Mouse (Mus musculus) heart, embryonic 15.5 days (tissue): Measurements from ENCODE around the gene Vmn1r188. TPM values are rescaled to one million over a fixed set of nuclear protein-coding genes. Genes with fewer than 3 reads are reported as not detected.
"Not testable (repeated sequence)": the region's sequence is repeated elsewhere in the genome, so short reads cannot be mapped to it uniquely, and the experiment has no call there.

Source experiments
- ATAC-seq: fragments of 200-750 bp; cut with Nextera tagmentation; replicated peaks from 2 replicates; pipeline ENCODE4 v1.8.0; 2017; ENCODE audit warnings: low read depth, moderate TSS enrichment; ENCODE audit not compliant: insufficient number of reproducible peaks, insufficient read depth, low FRiP score
- H3K27ac ChIP-seq: fragments of 300-500 bp; sonication (generic); 2 replicates; pipeline ENCODE4 v1.5.1; 2015; ENCODE audit warnings: mild to moderate bottlenecking, inconsistent platforms
- H3K27me3 ChIP-seq: fragments of 300-500 bp; sonication (generic); 2 replicates; pipeline ENCODE4 v1.6.1; 2015; ENCODE audit warnings: inconsistent platforms
- H3K36me3 ChIP-seq: fragments of 300-500 bp; sonication (generic); 2 replicates; pipeline ENCODE4 v1.6.1; 2015; ENCODE audit warnings: mild to moderate bottlenecking, inconsistent platforms
- H3K4me1 ChIP-seq: fragments of 300-500 bp; sonication (generic); replicated peaks from 2 replicates; pipeline ENCODE4 v1.6.1; 2015; ENCODE audit warnings: inconsistent platforms
- H3K4me2 ChIP-seq: fragments of 300-500 bp; sonication (generic); 2 replicates; pipeline ENCODE4 v1.6.1; 2015; ENCODE audit warnings: inconsistent platforms, mild to moderate bottlenecking, moderate library complexity
- H3K4me3 ChIP-seq: fragments of 300-500 bp; sonication (generic); 2 replicates; pipeline ENCODE4 v1.5.1; 2015; ENCODE audit warnings: mild to moderate bottlenecking, inconsistent platforms
- H3K9ac ChIP-seq: fragments of 300-500 bp; sonication (generic); 2 replicates; pipeline ENCODE4 v1.6.1; 2015; ENCODE audit warnings: mild to moderate bottlenecking, inconsistent platforms
- H3K9me3 ChIP-seq: fragments of 300-500 bp; sonication (generic); replicated peaks from 2 replicates; pipeline ENCODE4 v1.6.1; 2016; ENCODE audit warnings: inconsistent platforms
- WGBS: fragments of 180-500 bp; shearing (Covaris S2); methylation state at CpG from one replicate; pipeline ENCODE4 v1.1.7; 2015; ENCODE audit warnings: mixed read lengths; 5-methylcytosine and 5-hydroxymethylcytosine counted together
- microRNA-seq: library from miRNA; unstranded; fragments of <30 nt; microRNA quantifications from one replicate; pipeline ENCODE4, GENCODE M21; 2016
- polyA plus RNA-seq: library from polyadenylated mRNA; unstranded; fragments of >200 nt; fragmentation: Nextera tagmentation; extraction: Ambion mirVana; gene quantifications from 2 replicates; pipeline ENCODE4 v1.2.1, GENCODE M21; 2015

Vmn1r188 gene
- polyA plus RNA-seq, 1 experiment from 2014 or later, result not detected

GRCm38 (mm10) chr13:22053754-22054153 lies 30.5 kb upstream of the Vmn1r188 start:
- H3K4me3 ChIP-seq, result no peak overlapping the region
- no peaks in the 10 kb centered on the region for H3K36me3 ChIP-seq
- no peak overlapping the region for H3K9ac ChIP-seq
- H3K4me2 ChIP-seq, result no peak overlapping the region
- ATAC-seq, result no peak
- peaks cover 6% of the 10 kb centered on the region for H3K4me1 ChIP-seq
- H3K27me3 ChIP-seq, result no peaks in the 10 kb centered on the region
- no peak overlapping the region for H3K27ac ChIP-seq
- 91% methylated on average over 1 of the region's 1 CpGs for WGBS
- H3K9me3 ChIP-seq, result no peaks in the 10 kb centered on the region

DNA sequence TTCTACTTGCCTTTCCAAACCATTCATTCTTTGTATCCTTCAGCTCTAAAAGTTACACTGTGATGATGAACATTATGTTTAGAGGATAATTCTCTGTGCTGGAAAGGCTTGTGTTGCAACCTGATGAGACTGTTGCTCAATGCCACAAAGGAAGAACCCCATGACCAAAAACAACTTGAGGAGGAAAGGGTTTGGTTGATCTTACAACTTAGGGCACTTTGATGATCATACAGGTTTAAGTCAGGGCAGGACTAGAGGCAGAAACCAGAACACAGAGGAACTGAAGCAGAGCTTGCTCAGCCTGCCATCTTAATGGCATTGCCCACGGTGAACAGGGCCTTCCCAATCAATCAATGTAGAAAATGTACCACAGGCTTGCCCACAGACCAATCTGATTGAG lies 22.8 kb upstream of the Vmn1r188 start:
- H3K4me1 ChIP-seq, result no peaks in the 10 kb centered on the region
- no peak overlapping the region for H3K4me3 ChIP-seq
- no peak for ATAC-seq
- H3K9ac ChIP-seq, result no peak overlapping the region
- WGBS, result 54% methylated on average over 1 of the region's 1 CpGs
- H3K36me3 ChIP-seq, result no peaks in the 10 kb centered on the region
- no peak overlapping the region for H3K4me2 ChIP-seq
- H3K9me3 ChIP-seq, result 0 out of 2 replicates have a peak, but pooled peaks cover 2% of the 10 kb centered on the region
- H3K27me3 ChIP-seq, result no peaks in the 10 kb centered on the region
- no peak overlapping the region for H3K27ac ChIP-seq

DNA sequence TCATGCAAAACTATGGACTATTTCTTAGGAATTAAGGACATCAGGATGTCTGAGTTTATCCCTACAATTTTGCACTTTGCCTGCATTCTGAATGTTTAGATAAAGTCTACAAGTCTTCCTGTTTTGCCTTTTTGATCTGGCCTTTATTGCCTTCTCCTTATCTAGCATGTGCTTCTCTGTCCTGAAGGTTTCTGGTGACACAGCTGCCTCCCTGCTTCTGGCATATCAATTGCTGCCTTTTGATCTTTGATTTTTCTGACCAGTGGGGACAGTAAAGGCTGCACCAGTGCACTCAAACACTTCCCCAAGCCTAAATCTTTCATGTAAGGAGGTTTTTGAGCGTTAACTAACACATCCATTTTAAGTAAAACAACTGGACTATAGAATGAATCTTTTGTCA lies 20.8 kb upstream of the Vmn1r188 start:
- no peak for ATAC-seq
- Histone ChIP-seq H3K4me2 (no peak overlapping the region), H3K27ac (no peak overlapping the region), H3K4me3 (no peak overlapping the region), H3K4me1 (no peaks in the 10 kb centered on the region), H3K9ac (no peak overlapping the region), H3K27me3 (no peaks in the 10 kb centered on the region), H3K36me3 (no peaks in the 10 kb centered on the region), H3K9me3 (0 out of 2 replicates have a peak, but pooled peaks cover 3% of the 10 kb centered on the region)
- 37% methylated on average over 1 of the region's 1 CpGs for WGBS

GRCm38 (mm10) chr13:22105724-22106123 lies 21.5 kb downstream of the Vmn1r188 start, which contains the start of gene Vmn1r189:
TSS of gene Vmn1r189 (minus strand) at chr13:22105824.
- WGBS, result 61% methylated on average over 2 of the region's 2 CpGs
- H3K27me3 ChIP-seq, H3K9me3 ChIP-seq, H3K27ac ChIP-seq, H3K4me1 ChIP-seq, H3K4me2 ChIP-seq, H3K9ac ChIP-seq, H3K4me3 ChIP-seq, H3K36me3 ChIP-seq, ATAC-seq: not testable (repeated sequence)

GRCm38 (mm10) chr13:22136495-22137293 lies 52.5 kb downstream of the Vmn1r188 start:
- not testable (repeated sequence) for H3K9me3 ChIP-seq, H3K9ac ChIP-seq, ATAC-seq, H3K4me1 ChIP-seq, H3K27me3 ChIP-seq, H3K36me3 ChIP-seq, H3K27ac ChIP-seq, H3K4me3 ChIP-seq, H3K4me2 ChIP-seq
- 60% methylated on average over 5 of the region's 5 CpGs for WGBS

Small RNA genes within 50 kb of the gene (microRNA-seq; reads per million reads assigned to microRNA genes)
- gene Gm26300, result not detected
- gene Gm44390, result not detected
- not detected for gene Gm44486

Other genes with a start within 250 kb of the Vmn1r188 start
- gene Zfp184, start 139.3 kb upstream of the Vmn1r188 start, polyA plus RNA-seq, result 3.8 and 5.1 TPM in 2 replicates
- gene Pom121l2, start 103.2 kb upstream of the Vmn1r188 start, polyA plus RNA-seq, result not detected in 2 replicates
- 9.5 and 113 TPM in 2 replicates for gene Prss16, start 74.7 kb upstream of the Vmn1r188 start, polyA plus RNA-seq
- 3.5 TPM in 1 of 2 replicates, not detected in the other for gene Hist1h2ah, start 48.9 kb upstream of the Vmn1r188 start, polyA plus RNA-seq
- gene Hist1h2bk, start 48.6 kb upstream of the Vmn1r188 start, polyA plus RNA-seq, result 1.6 and 1.7 TPM in 2 replicates
- 8.6 and 12.1 TPM in 2 replicates for gene Hist1h4i, start 43.1 kb upstream of the Vmn1r188 start, polyA plus RNA-seq
- gene Hist1h2ag, start 41.5 kb upstream of the Vmn1r188 start, polyA plus RNA-seq, result 11.2 and 12.4 TPM in 2 replicates
- gene Hist1h2bj, start 41.2 kb upstream of the Vmn1r188 start, polyA plus RNA-seq, result 2.8 and 5.8 TPM in 2 replicates
- gene Vmn1r189, start 21.4 kb downstream of the Vmn1r188 start, polyA plus RNA-seq, result not detected in 2 replicates
- not detected in 2 replicates for gene Vmn1r191, start 99.5 kb downstream of the Vmn1r188 start, polyA plus RNA-seq
- gene Vmn1r192, start 106.7 kb downstream of the Vmn1r188 start, polyA plus RNA-seq, result not detected in 2 replicates
- gene Vmn1r193, start 138.7 kb downstream of the Vmn1r188 start, polyA plus RNA-seq, result not detected in 2 replicates
- gene Vmn1r194, start 159.8 kb downstream of the Vmn1r188 start, polyA plus RNA-seq, result not detected in 2 replicates
- gene Vmn1r195, start 186.1 kb downstream of the Vmn1r188 start, polyA plus RNA-seq, result not detected in 2 replicates
- not detected in 2 replicates for gene Vmn1r196, start 205.5 kb downstream of the Vmn1r188 start, polyA plus RNA-seq
- not detected in 2 replicates for gene Vmn1r197, start 240.1 kb downstream of the Vmn1r188 start, polyA plus RNA-seq